Mouse (Mus musculus) urinary bladder, adult 18-20 months (tissue): Measurements from ENCODE around the gene Wdr45.

Experiments used
- DNase-seq, 2 experiments: peaks; one replicate each; pipeline ENCODE4 v3.0.0; 2022; ENCODE audit warnings: low spot score in 2 of 2, mixed read lengths in 2 of 2

Gene Wdr45

DNA sequence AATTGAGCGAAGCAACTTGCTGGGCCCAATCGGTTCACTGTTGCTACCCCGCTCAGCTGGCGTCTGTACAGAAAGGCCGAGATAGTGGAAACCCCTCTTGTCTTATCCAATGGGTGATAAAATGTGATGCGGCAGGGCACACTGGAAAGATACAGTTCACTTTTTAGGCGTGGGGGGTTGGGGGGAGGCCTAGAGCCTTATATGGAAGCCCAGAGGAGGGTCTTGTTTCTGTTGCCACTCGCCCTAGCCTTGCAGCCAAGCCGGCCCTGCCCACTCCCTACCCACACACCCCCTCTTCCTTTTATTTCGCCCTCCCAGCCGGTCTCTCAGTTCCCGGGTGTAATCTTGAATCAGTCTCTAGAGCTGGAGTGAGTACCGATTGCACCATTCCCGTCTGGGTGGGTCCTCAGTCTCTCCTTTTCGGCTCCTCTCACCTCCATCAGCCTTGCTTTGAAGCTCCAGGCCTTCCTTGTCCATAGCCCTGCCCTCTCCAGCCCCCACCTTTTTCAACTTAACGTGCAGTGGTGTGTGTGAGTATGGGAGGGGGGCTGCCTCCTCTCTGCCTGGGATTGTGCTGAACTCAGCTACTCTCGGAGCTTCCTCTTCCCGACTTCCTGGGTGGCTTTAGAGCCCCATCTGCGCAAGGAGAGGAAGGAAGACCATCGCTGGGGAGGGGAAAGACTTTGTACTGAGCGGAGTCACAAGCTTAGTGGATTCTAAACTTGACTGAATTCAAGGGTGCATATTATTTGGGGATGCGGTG, 49.7 kb downstream of the Wdr45 start:
- peak in 1 of 2 experiments; percentile 43 for DNase-seq

DNA sequence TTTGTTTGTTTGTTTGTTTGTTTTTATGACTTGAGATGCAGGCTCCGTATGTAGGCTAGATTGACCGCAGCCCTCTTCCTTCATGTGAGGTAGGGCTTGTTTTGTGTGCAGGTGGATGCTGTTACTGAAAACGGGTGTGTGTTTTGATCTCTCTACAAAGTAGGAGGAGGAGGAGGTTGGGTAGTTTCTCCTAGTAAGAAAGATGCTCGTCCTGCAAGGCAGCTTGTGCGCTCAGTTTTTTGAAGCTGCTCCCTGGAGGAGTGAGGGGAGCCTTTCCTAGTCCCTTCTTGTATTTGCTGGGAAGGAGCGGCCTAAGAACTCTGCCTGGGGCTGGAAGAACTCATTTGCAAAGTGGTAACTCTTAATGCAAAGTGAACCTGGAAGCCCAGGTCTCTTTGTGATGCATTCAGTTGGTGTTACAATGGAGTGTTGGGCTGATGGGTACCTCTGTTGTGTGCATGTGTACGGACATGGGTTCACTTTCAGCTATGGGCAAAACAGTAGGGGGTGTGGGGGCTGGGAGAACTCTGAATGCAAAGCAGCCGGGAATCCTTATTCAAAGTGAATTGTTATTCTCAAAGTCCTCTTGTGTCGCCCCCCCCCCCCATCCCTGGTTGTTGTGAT, 50.6 kb downstream of the Wdr45 start:
- DNase-seq: no peak

GRCm38 (mm10) chrX:7765281-7765670, 51.1 kb downstream of the Wdr45 start:
- DNase-seq: no peak

GRCm38 (mm10) chrX:7765764-7766163, 51.6 kb downstream of the Wdr45 start:
- DNase-seq: peak; percentile 45 to 70

DNA sequence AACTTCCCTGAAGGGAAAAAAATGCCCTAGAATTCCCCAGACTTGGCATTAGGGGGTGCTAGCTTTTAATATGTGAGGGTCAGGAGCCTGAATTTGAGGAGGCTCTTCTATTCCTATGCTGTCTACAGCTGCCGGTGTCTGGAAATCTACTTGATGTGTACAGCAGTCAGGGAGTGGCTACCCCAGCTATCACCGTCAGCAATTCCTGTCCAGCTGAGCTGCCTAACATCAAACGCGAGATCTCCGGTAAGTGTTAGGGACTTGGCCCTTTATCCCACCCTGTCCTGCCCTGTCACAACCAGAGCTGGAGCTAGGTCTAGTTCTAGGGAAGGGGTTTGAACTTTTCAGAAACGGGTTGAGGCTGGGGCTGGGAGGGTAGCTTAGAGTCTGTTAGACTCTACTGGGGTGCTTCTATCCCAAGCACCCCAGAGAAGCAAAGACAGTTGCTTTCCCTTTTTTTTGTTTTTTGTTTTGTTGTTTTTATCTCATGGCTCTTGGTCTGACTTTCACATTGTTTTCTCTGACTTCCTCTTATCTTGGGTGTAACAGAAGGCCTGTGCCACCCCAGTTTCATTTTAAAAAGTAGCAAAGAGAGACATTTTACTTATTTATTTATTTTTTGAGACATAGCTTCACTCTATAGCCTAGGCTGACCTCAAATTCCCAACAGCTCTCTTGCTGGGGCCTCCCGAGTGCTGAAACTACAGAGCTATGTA, 55.3 kb downstream of the Wdr45 start:
- no peak for DNase-seq

- DNase-seq: no peak
Observed at GRCm38 (mm10) chrX:7772766-7773165, 58.6 kb downstream of the Wdr45 start.

- DNase-seq: no peak
Observed at GRCm38 (mm10) chrX:7775501-7776205, 61.5 kb downstream of the Wdr45 start.

GRCm38 (mm10) chrX:7776329-7777082, 62.4 kb downstream of the Wdr45 start:
- DNase-seq: no peak
